Mouse (Mus musculus) MEL (cell line): Measurements from ENCODE around the gene Ypel5.

Experiments used
- CTCF ChIP-seq, 3 experiments: IDR thresholded peaks in 2 of 3; conservative IDR thresholded peaks in 1 of 3; 2 replicates each; pipeline ENCODE4 v1.5.1; 2011 to 2012; ENCODE audit warnings: low read length in 3 of 3, low read depth in 2 of 3, mild to moderate bottlenecking in 2 of 3, improper control_type of control experiment in 1 of 3, inconsistent platforms in 1 of 3, mixed read lengths in 1 of 3, moderate library complexity in 1 of 3; ENCODE audit not compliant: control insufficient read depth in 1 of 3, insufficient read depth in 1 of 3, poor library complexity in 1 of 3, severe bottlenecking in 1 of 3
- KAT2A ChIP-seq: conservative IDR thresholded peaks from 2 replicates; pipeline ENCODE4 v1.6.1; 2012; ENCODE audit warnings: low read depth, low read length, improper control_type of control experiment, inconsistent platforms
- MAX ChIP-seq: IDR thresholded peaks from 2 replicates; pipeline ENCODE4 v1.6.1; 2011; ENCODE audit warnings: low read length, improper control_type of control experiment
- MEF2A ChIP-seq: IDR thresholded peaks from 2 replicates; pipeline ENCODE4 v1.6.1; 2014; ENCODE audit warnings: low read depth, mild to moderate bottlenecking, inconsistent platforms, low read length, improper control_type of control experiment; ENCODE audit not compliant: poor library complexity, insufficient replicate concordance, severe bottlenecking; ENCODE audit errors: extremely low read depth
- NRF1 ChIP-seq: IDR thresholded peaks from 2 replicates; pipeline ENCODE4 v1.6.1; 2014; ENCODE audit warnings: low read depth, mild to moderate bottlenecking, inconsistent platforms, low read length, improper control_type of control experiment, moderate library complexity; ENCODE audit not compliant: poor library complexity, insufficient read depth, severe bottlenecking
- RAD21 ChIP-seq: IDR thresholded peaks from 2 replicates; pipeline ENCODE4 v1.6.1; 2011; ENCODE audit warnings: mild to moderate bottlenecking, low read depth, low read length, improper control_type of control experiment
- TBP ChIP-seq: IDR thresholded peaks from 2 replicates; pipeline ENCODE4 v1.8.0; 2011; ENCODE audit warnings: low read depth, low read length, improper control_type of control experiment

GRCm38 (mm10) chr17:72793278-72793677 lies 43.0 kb upstream of the Ypel5 start:
- TF ChIP-seq NRF1 (no peak), CTCF (IDR thresholded peaks at IDR 0.05 in 2 of 3, conservative IDR thresholded peaks at IDR 0.05 in 1 of 3; ENCODE audit: control insufficient read depth in 1 of 3, insufficient read depth in 1 of 3, low read depth in 2 of 3, low read length in 3 of 3, poor library complexity in 1 of 3, severe bottlenecking in 1 of 3) (no peak), TBP (no peak), MAX (no peak), RAD21 (no peak), KAT2A (no peak), MEF2A (no peak)
